Mouse (Mus musculus) cortical plate, adult 2 months (tissue): ENCODE data around the gene AI854703.

Experiments used
- CTCF ChIP-seq: fragments of 200-500 bp; IDR thresholded peaks from 2 replicates; pipeline ENCODE4 v1.5.1; 2011; ENCODE audit warnings: mild to moderate bottlenecking, control low read depth, low read length; ENCODE audit not compliant: insufficient read depth; ENCODE audit errors: extremely low read depth
- POLR2A ChIP-seq: fragments of 200-500 bp; IDR thresholded peaks from 2 replicates; pipeline ENCODE4 v1.6.1; 2011; ENCODE audit warnings: mild to moderate bottlenecking, low read length, control low read depth; ENCODE audit not compliant: insufficient read depth; ENCODE audit errors: extremely low read depth

DNA sequence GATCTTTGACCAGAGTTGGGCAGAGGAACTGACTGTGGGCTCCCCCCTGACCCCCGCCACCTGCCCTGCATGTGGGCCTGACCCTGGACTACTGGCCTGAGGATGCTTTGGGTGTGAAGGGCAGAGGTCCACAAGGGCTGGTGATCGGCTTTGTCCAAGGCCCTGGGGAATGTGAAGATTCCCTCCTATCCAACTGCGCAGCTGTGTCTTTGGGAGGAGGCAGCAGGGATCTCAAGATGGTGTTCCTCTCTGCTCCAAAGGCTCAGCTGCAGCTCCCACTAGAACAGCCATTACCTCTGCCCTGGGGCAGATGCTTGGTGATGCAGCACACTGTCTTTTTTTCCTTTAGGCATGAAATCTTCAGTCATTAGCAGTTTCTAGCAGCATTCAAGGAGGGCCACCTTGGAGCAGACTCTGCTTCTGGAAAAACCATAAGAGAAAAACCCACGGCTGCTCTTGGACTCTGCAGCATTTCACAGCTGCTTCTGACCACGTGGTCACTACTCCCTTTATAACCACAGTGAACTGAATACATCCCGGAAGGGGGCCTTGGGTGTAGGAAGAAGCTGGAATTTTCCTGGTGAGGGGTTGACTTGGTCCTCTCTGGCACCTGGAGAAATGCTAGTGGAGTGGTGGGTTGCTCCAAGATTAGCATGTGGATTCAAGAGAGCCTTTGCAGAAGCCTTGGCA lies 11.4 kb downstream of the AI854703 start:
- no peak for TF ChIP-seq POLR2A
- no peak for TF ChIP-seq CTCF
